13 mouse cellular contexts compared by ENCODE assay signal in genomic region chr17:66512202-66512956, GRCm38 (mm10). TPM values are rescaled to one million over a fixed set of nuclear protein-coding genes. Genes with fewer than 3 reads are reported as not detected.
DNase-seq lines count a peak whose midpoint lies in the region; ATAC-seq and TF ChIP-seq lines count a peak whose summit lies in the region.
"Had no signal": no experiment of that assay in that cellular context is flagged by ENCODE, and none has a peak within 500 bp of the region (broad histone marks: within the 10 kb centered on the region; RNA-seq: fewer than 3 reads in every experiment).

No protein-coding gene starts in this region.

- DNase-seq in limb, embryonic 11.5 days (ENCODE audit: low spot score): no peak
- DNase-seq in limb, embryonic 10.5 days (ENCODE audit: low spot score): no peak
- peak; percentile 35 for DNase-seq in CD4-positive helper T cell, adult 2 months (ENCODE audit: low read depth, low spot score)
- no peak for DNase-seq in liver, embryonic 14.5 days (ENCODE audit: low read depth in 3 of 3, low spot score in 3 of 3)
- no peak for DNase-seq in frontal cortex, postnatal 10 days (ENCODE audit: low spot score in 2 of 2)
- DNase-seq in forebrain, postnatal 0 days: no peak
- DNase-seq: kidney, adult 18-20 months; lung, adult 18-20 months; right cerebral cortex, adult 18-20 months had no signal

- 78% methylated on average over 15 of the region's 15 CpGs for WGBS in limb, embryonic 11.5 days
- 80% methylated on average over 15 of the region's 15 CpGs for WGBS in limb, embryonic 10.5 days
- 61% methylated on average over 15 of the region's 15 CpGs for WGBS in liver, embryonic 14.5 days (ENCODE audit: insufficient replicate concordance)
- WGBS in forebrain, postnatal 0 days: 83% methylated on average over 15 of the region's 15 CpGs

- no peak for TF ChIP-seq EP300 in liver, embryonic 14.5 days (IDR thresholded peaks at IDR 0.05; ENCODE audit: low read depth)

- H3K27me3 ChIP-seq in limb, embryonic 11.5 days (ENCODE audit: control insufficient read depth, insufficient read depth, low read length): no peaks in the 10 kb centered on the region
- H3K27me3 ChIP-seq in limb, embryonic 10.5 days (ENCODE audit: low read depth, poor library complexity, severe bottlenecking): no peaks in the 10 kb centered on the region
- no peaks in the 10 kb centered on the region for H3K27me3 ChIP-seq in E14TG2a.4 (ENCODE audit: insufficient read depth, low read length)
- H3K27me3 ChIP-seq in liver, embryonic 14.5 days (ENCODE audit: control insufficient read depth, insufficient read depth, low read length): no peaks in the 10 kb centered on the region
- H3K27me3 ChIP-seq in forebrain, postnatal 0 days (ENCODE audit: insufficient read depth, low read length): no peaks in the 10 kb centered on the region
- H3K27me3 ChIP-seq: forebrain, embryonic 12.5 days; Patski had no signal

- H3K4me3 ChIP-seq in limb, embryonic 11.5 days (ENCODE audit: low read depth, low read length): no peak overlapping the region
- H3K4me3 ChIP-seq in limb, embryonic 10.5 days: no peak overlapping the region
- H3K4me3 ChIP-seq in E14TG2a.4 (replicated peaks; ENCODE audit: low read length): peak overlapping the region; percentile 64
- no peak overlapping the region for H3K4me3 ChIP-seq in liver, embryonic 14.5 days (ENCODE audit: insufficient read depth in 1 of 2, low read depth in 2 of 2, low read length in 2 of 2)
- H3K4me3 ChIP-seq in forebrain, postnatal 0 days (ENCODE audit: low read depth, low read length): no peak overlapping the region
- H3K4me3 ChIP-seq: forebrain, embryonic 12.5 days; heart, embryonic 10.5 days had no signal

- no peak for TF ChIP-seq CTCF in E14TG2a.4 (conservative IDR thresholded peaks at IDR 0.05; ENCODE audit: low read length)
- TF ChIP-seq CTCF in liver, embryonic 14.5 days (IDR thresholded peaks at IDR 0.05; ENCODE audit: low read depth): no peak
- no peak for TF ChIP-seq CTCF in forebrain, postnatal 0 days (IDR thresholded peaks at IDR 0.05; ENCODE audit: low read depth)

- no peak overlapping the region for H3K9ac ChIP-seq in limb, embryonic 11.5 days (ENCODE audit: low read length)
- H3K9ac ChIP-seq in liver, embryonic 14.5 days (replicated peaks): no peak overlapping the region
- H3K9ac ChIP-seq in forebrain, postnatal 0 days: no peak overlapping the region
- H3K9ac ChIP-seq: forebrain, embryonic 12.5 days had no signal

- 0 out of 2 replicates have a peak, but pooled peaks have one; percentile 31 for ATAC-seq in limb, embryonic 11.5 days (ENCODE audit: insufficient number of reproducible peaks, low FRiP score, low TSS enrichment, low read depth)
- no peak for ATAC-seq in liver, embryonic 14.5 days (ENCODE audit: insufficient read depth)
- no peak for ATAC-seq in forebrain, postnatal 0 days
- ATAC-seq: Patski had no signal

- 0 out of 2 replicates have a peak, but pooled peaks cover 3% of the 10 kb centered on the region for H3K4me1 ChIP-seq in limb, embryonic 11.5 days (ENCODE audit: control insufficient read depth, insufficient read depth, low read length)
- H3K4me1 ChIP-seq in limb, embryonic 10.5 days: peaks cover 15% of the 10 kb centered on the region
- peaks cover 99% of the 10 kb centered on the region for H3K4me1 ChIP-seq in E14TG2a.4 (replicated peaks; ENCODE audit: low read depth, low read length)
- peaks cover 0 to 1% of the 10 kb centered on the region in 2 experiments; a peak in 1 of 4 replicates for H3K4me1 ChIP-seq in liver, embryonic 14.5 days (replicated peaks; ENCODE audit: control insufficient read depth in 2 of 2, insufficient read depth in 2 of 2, low read length in 1 of 2)
- H3K4me1 ChIP-seq in forebrain, postnatal 0 days (ENCODE audit: insufficient read depth): 0 out of 2 replicates have a peak, but pooled peaks cover under 1% of the 10 kb centered on the region

- no peaks in the 10 kb centered on the region; the same call in 1 of the 2 replicates for H3K36me3 ChIP-seq in limb, embryonic 11.5 days (ENCODE audit: control insufficient read depth, insufficient read depth, low read length)
- peaks cover 71% of the 10 kb centered on the region for H3K36me3 ChIP-seq in limb, embryonic 10.5 days
- H3K36me3 ChIP-seq in E14TG2a.4 (ENCODE audit: insufficient read depth, low read length): peaks cover 39% of the 10 kb centered on the region
- H3K36me3 ChIP-seq in liver, embryonic 14.5 days (replicated peaks; ENCODE audit: control insufficient read depth, insufficient read depth, low read depth): no peaks in the 10 kb centered on the region
- H3K36me3 ChIP-seq in forebrain, postnatal 0 days (ENCODE audit: insufficient read depth): no peaks in the 10 kb centered on the region

- no peak overlapping the region for H3K27ac ChIP-seq in limb, embryonic 11.5 days (replicated peaks; ENCODE audit: low read depth, low read length)
- H3K27ac ChIP-seq in limb, embryonic 10.5 days: no peak overlapping the region
- H3K27ac ChIP-seq in liver, embryonic 14.5 days: no peak overlapping the region
- no peak overlapping the region; the same call in 1 of the 2 replicates for H3K27ac ChIP-seq in forebrain, postnatal 0 days (ENCODE audit: low read depth, low read length)
- H3K27ac ChIP-seq: forebrain, embryonic 12.5 days had no signal

- H3K9me3 ChIP-seq in limb, embryonic 11.5 days (ENCODE audit: control insufficient read depth, low read length): no peaks in the 10 kb centered on the region
- H3K9me3 ChIP-seq in limb, embryonic 10.5 days (replicated peaks): no peaks in the 10 kb centered on the region
- no peaks in the 10 kb centered on the region for H3K9me3 ChIP-seq in E14TG2a.4 (ENCODE audit: low read length)
- no peaks in the 10 kb centered on the region for H3K9me3 ChIP-seq in liver, embryonic 14.5 days (ENCODE audit: control insufficient read depth, low read length)
- no peaks in the 10 kb centered on the region for H3K9me3 ChIP-seq in forebrain, postnatal 0 days (ENCODE audit: low read length)
- H3K9me3 ChIP-seq: forebrain, embryonic 12.5 days; heart, embryonic 10.5 days had no signal

- no peak overlapping the region for H3K4me2 ChIP-seq in limb, embryonic 11.5 days (ENCODE audit: low read depth, severe bottlenecking)
- H3K4me2 ChIP-seq in liver, embryonic 14.5 days (ENCODE audit: low read depth): 0 out of 2 replicates have a peak overlapping the region, but pooled peaks have one; percentile 14
- H3K4me2 ChIP-seq in forebrain, postnatal 0 days (ENCODE audit: low read depth): no peak overlapping the region
- H3K4me2 ChIP-seq: forebrain, embryonic 12.5 days had no signal

RNA-seq across cellular contexts. Expression of gene Rab12, which starts 7.2 kb away (rescaled TPM):
- polyA plus RNA-seq in limb, embryonic 11.5 days (2014; fragmentation: Nextera tagmentation; extraction: Ambion mirVana): 38.1 and 41.4 TPM in 2 replicates
- polyA plus RNA-seq in limb, embryonic 10.5 days (2016; fragmentation: Nextera tagmentation; extraction: Ambion mirVana): 27.9 and 32.0 TPM in 2 replicates
- 5.3 and 8.4 TPM in 2 replicates for polyA plus RNA-seq in liver, embryonic 14.5 days (2012; rRNA removed)
- 5.4 and 7.2 TPM in 2 replicates for polyA plus RNA-seq in liver, embryonic 14.5 days (2014; fragmentation: Nextera tagmentation; extraction: Ambion mirVana)
- 132 and 148 TPM in 2 replicates for total RNA-seq in forebrain, postnatal 0 days (2014; rRNA removed)
- polyA plus RNA-seq in forebrain, postnatal 0 days (2015; fragmentation: Nextera tagmentation; extraction: Ambion mirVana): 86.4 and 94.5 TPM in 2 replicates
